Mouse (Mus musculus) neural tube, embryonic 14.5 days (tissue): ENCODE data around the gene Set. TPM values are rescaled to one million over a fixed set of nuclear protein-coding genes. Genes with fewer than 3 reads are reported as not detected.

ENCODE experiments used
- ATAC-seq: fragments of 200-750 bp; cut with Nextera tagmentation; 2 replicates; pipeline ENCODE4 v1.8.0; 2017; ENCODE audit warnings: low read depth, mild to moderate bottlenecking, moderate TSS enrichment, moderate library complexity
- H3K27ac ChIP-seq: fragments of 300-500 bp; sonication (generic); 2 replicates; pipeline ENCODE4 v1.5.1; 2014; ENCODE audit warnings: low read depth, mild to moderate bottlenecking, control low read depth, low read length, moderate library complexity, mixed read lengths
- H3K27me3 ChIP-seq: fragments of 300-500 bp; sonication (generic); 2 replicates; pipeline ENCODE4 v1.6.1; 2014; ENCODE audit warnings: low read length; ENCODE audit not compliant: control insufficient read depth, insufficient read depth
- H3K36me3 ChIP-seq: fragments of 300-500 bp; sonication (generic); 2 replicates; pipeline ENCODE4 v1.6.1; 2014; ENCODE audit warnings: low read length, mixed read lengths; ENCODE audit not compliant: control insufficient read depth, insufficient read depth
- H3K4me1 ChIP-seq: fragments of 300-500 bp; sonication (generic); 2 replicates; pipeline ENCODE4 v1.6.1; 2014; ENCODE audit warnings: low read length; ENCODE audit not compliant: control insufficient read depth, insufficient read depth
- H3K4me2 ChIP-seq: fragments of 300-500 bp; sonication (generic); 2 replicates; pipeline ENCODE4 v1.6.1; 2014; ENCODE audit warnings: mild to moderate bottlenecking, low read depth, low read length, control low read depth
- H3K4me3 ChIP-seq: fragments of 300-500 bp; sonication (generic); 2 replicates; pipeline ENCODE4 v1.5.1; 2014; ENCODE audit warnings: low read depth, low read length, control low read depth, mixed read lengths
- H3K9ac ChIP-seq: fragments of 300-500 bp; sonication (generic); replicated peaks from 2 replicates; pipeline ENCODE4 v1.6.1; 2014; ENCODE audit warnings: low read depth, mild to moderate bottlenecking, control low read depth, low read length, mixed read lengths
- H3K9me3 ChIP-seq: fragments of 300-500 bp; sonication (generic); 2 replicates; pipeline ENCODE4 v1.6.1; 2016; ENCODE audit warnings: low read length; ENCODE audit not compliant: control insufficient read depth
- WGBS: fragments of 180-500 bp; shearing (Covaris S2); extraction: QIAGEN DNeasy Blood & Tissue Kit; methylation state at CpG from one replicate; pipeline ENCODE4 v1.1.7; 2014; 5-methylcytosine and 5-hydroxymethylcytosine counted together
- polyA plus RNA-seq: library from polyadenylated mRNA; unstranded; fragments of >200 nt; fragmentation: Nextera tagmentation; extraction: Ambion mirVana; gene quantifications from 2 replicates; pipeline ENCODE4 v1.2.1, GENCODE M21; 2014

Set gene
- polyA plus RNA-seq, 1 experiment from 2014 or later = 315 TPM

GRCm38 (mm10) chr2:30077502-30078348 is 20.5 kb downstream of the Set start, which contains the start of gene Pkn3:
Gene Pkn3, plus strand, starts transcription at chr2:30077684.
- Histone ChIP-seq H3K4me3 (peak within 1 kb of the TSS; percentile 35), H3K36me3 (peaks cover 2% of the 10 kb centered on the region), H3K4me2 (peak within 1 kb of the TSS; percentile 83), H3K27ac (no peak within 1 kb of the TSS), H3K4me1 (peaks cover 9% of the 10 kb centered on the region; the same call in 1 of the 2 replicates), H3K27me3 (no peaks in the 10 kb centered on the region), H3K9me3 (no peaks in the 10 kb centered on the region), H3K9ac (peak within 1 kb of the TSS; percentile 34; the same call in 1 of the 2 replicates)
- ATAC-seq = peak; percentile 66; the same call in 1 of the 2 replicates
- WGBS = under 1% methylated on average over 53 of the region's 53 CpGs

- ATAC-seq = no peak
- Histone ChIP-seq H3K27me3 (no peaks in the 10 kb centered on the region), H3K27ac (no peak overlapping the region), H3K36me3 (no peaks in the 10 kb centered on the region), H3K4me3 (no peak overlapping the region), H3K4me1 (peaks cover 9% of the 10 kb centered on the region; the same call in 1 of the 2 replicates), H3K9ac (no peak overlapping the region), H3K9me3 (no peaks in the 10 kb centered on the region), H3K4me2 (peak overlapping the region; percentile 83; the same call in 1 of the 2 replicates)
- 38% methylated on average over 10 of the region's 10 CpGs for WGBS
Measured at GRCm38 (mm10) chr2:30078349-30078712, 21.2 kb downstream of the Set start.

GRCm38 (mm10) chr2:30078760-30079159 is 21.6 kb downstream of the Set start:
- Histone ChIP-seq H3K4me3 (no peak overlapping the region), H3K36me3 (no peaks in the 10 kb centered on the region), H3K4me2 (no peak overlapping the region), H3K9me3 (no peaks in the 10 kb centered on the region), H3K27ac (no peak overlapping the region), H3K4me1 (peaks cover 9% of the 10 kb centered on the region; the same call in 1 of the 2 replicates), H3K27me3 (no peaks in the 10 kb centered on the region), H3K9ac (no peak overlapping the region)
- ATAC-seq = no peak
- 88% methylated on average over 4 of the region's 4 CpGs for WGBS

DNA sequence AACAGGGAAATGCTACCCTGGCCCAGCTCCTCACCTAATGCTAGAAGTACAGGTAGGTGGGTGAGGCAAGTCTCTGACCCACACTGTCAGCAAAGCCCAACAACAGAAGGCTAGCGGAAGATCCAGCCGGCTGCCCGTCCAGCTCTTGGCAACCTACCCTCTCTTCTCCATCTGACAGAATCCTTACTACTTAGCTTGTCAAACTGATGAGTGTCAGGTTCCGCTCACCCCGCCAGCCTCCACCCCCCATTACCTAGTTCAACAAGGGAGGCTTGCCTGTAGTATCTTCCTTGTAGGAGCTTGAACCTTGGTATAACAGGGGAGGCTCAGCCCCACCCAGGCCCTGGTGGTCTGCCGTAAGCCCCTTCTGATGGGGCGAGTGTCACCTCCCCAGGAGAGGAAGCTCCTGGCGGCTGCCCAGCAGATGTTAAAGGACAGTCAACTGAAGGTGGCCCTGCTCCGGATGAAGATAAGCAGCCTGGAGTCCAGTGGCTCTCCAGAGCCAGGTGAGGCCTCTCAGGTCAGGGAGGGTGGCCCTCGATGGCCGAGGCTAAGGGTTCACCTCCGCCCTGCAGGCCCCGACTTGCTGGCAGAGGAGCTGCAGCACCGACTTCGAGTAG is 23.1 kb downstream of the Set start:
- Histone ChIP-seq H3K4me2 (no peak overlapping the region), H3K27ac (no peak overlapping the region)
- 93% methylated on average over 14 of the region's 15 CpGs for WGBS

DNA sequence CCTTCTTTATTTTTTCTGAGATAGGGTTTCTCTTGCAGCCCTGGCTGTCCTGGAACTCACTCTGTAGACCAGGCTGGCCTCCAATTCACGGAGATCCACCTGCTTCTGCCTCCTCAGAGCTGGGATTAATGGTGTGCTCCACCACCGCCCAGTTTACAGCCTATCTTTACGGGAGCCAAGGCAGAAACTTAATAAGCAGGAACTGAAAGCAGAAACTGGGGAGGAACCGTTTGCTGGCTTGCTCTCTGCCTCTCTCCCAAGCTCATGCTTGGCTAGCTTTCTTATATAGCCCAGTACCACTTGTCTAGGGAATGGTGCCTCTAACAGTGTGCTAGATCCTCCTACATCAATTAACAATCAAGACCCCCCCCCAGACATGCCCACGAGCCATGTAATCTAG is 26.9 kb downstream of the Set start:
- 49% methylated on average over 5 of the region's 5 CpGs for WGBS
- Histone ChIP-seq H3K27ac (no peak overlapping the region), H3K9ac (no peak overlapping the region), H3K36me3 (no peaks in the 10 kb centered on the region), H3K4me3 (no peak overlapping the region), H3K4me1 (no peaks in the 10 kb centered on the region), H3K27me3 (no peaks in the 10 kb centered on the region), H3K4me2 (no peak overlapping the region), H3K9me3 (no peaks in the 10 kb centered on the region)
- no peak for ATAC-seq

More for the DNA sequence above, 23.1 kb downstream of the Set start:
- no peak for ATAC-seq
- H3K36me3 ChIP-seq = no peaks in the 10 kb centered on the region
- peaks cover 9% of the 10 kb centered on the region; the same call in 1 of the 2 replicates for H3K4me1 ChIP-seq
- no peak overlapping the region for H3K9ac ChIP-seq
- no peaks in the 10 kb centered on the region for H3K9me3 ChIP-seq
- H3K27me3 ChIP-seq = no peaks in the 10 kb centered on the region
- no peak overlapping the region for H3K4me3 ChIP-seq

DNA sequence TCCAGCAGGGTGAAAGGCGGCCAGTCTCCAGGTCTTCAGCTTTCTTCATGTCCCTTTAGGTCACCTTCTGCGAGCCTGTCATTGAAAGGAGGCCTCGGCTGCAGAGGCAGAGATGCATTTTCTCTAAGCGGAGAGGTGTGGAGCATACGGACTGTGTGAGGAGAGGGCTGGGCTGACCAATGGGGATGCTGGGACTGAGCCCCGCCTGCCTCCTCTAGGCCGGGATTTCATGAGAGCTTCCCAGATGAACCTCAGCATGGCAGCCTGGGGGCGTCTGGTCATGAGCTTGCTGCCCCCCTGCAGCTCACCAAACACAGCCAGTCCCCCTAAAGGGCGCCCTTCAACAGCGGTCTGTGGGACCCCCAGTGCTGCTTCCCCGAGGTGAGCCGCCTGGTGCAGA is 27.5 kb downstream of the Set start:
- Histone ChIP-seq H3K4me3 (no peak overlapping the region), H3K9me3 (no peaks in the 10 kb centered on the region), H3K4me1 (no peaks in the 10 kb centered on the region), H3K27ac (no peak overlapping the region), H3K36me3 (no peaks in the 10 kb centered on the region), H3K27me3 (no peaks in the 10 kb centered on the region), H3K4me2 (peak overlapping the region; percentile 35; the same call in 1 of the 2 replicates), H3K9ac (0 out of 2 replicates have a peak overlapping the region, but pooled peaks have one; percentile 25)
- ATAC-seq = no peak; the same call in 1 of the 2 replicates
- 11% methylated on average over 12 of the region's 12 CpGs for WGBS

GRCm38 (mm10) chr2:30087310-30087709 is 30.1 kb downstream of the Set start:
- Histone ChIP-seq H3K9me3 (no peaks in the 10 kb centered on the region), H3K9ac (no peak overlapping the region), H3K4me2 (no peak overlapping the region), H3K27me3 (no peaks in the 10 kb centered on the region), H3K27ac (no peak overlapping the region), H3K4me1 (no peaks in the 10 kb centered on the region), H3K4me3 (no peak overlapping the region), H3K36me3 (no peaks in the 10 kb centered on the region)
- ATAC-seq = no peak
- WGBS = 93% methylated on average over 4 of the region's 4 CpGs

- WGBS = 96% methylated on average over 12 of the region's 12 CpGs
- ATAC-seq = no peak
- Histone ChIP-seq H3K27ac (no peak overlapping the region), H3K4me3 (no peak overlapping the region), H3K9ac (no peak overlapping the region), H3K27me3 (no peaks in the 10 kb centered on the region), H3K9me3 (no peaks in the 10 kb centered on the region), H3K4me2 (no peak overlapping the region), H3K36me3 (no peaks in the 10 kb centered on the region), H3K4me1 (peaks cover 6% of the 10 kb centered on the region; the same call in 1 of the 2 replicates)
Measured at GRCm38 (mm10) chr2:30091521-30091920, 34.3 kb downstream of the Set start.
